Mouse (Mus musculus): ENCODE measurements around the gene Ctnna3. TPM values are rescaled to one million over a fixed set of nuclear protein-coding genes. Genes with fewer than 3 reads are reported as not detected.
A peak's percentile ranks its signal among the peaks of the same experiment; 100 is the strongest.

Gene Ctnna3
- total and polyA plus RNA-seq, 3 experiments: not detected

DNA sequence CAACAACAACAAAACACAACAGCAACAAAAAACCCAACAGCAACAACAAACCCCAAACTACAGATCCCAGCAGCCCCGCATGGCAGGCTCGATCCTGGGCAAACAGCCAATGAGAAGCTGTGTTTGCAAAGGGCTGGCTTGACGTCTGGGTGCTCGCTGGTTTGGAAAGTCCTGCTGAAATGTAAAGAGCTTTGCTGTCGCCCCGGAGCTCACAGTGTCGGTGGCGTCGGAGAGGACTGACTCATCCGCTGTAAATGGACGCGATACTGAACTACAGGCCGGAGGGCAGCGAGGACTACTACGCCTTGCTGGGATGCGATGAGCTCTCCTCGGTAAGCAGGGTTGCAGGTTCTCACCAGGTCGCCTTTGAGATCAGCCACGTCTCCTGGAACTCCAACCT is 43.5 kb upstream of the Ctnna3 start:
- H3K27ac ChIP-seq (ENCODE audit: control insufficient read depth, low read depth, low read length): peak overlapping the region; percentile 14
- H3K27me3 ChIP-seq (ENCODE audit: control insufficient read depth in 1 of 2, insufficient read depth in 2 of 2, low read length in 2 of 2): no peaks in the 10 kb centered on the region
- H3K9ac ChIP-seq (ENCODE audit: control insufficient read depth, low read depth, low read length, poor library complexity, severe bottlenecking): peak overlapping the region; percentile 68
- H3K4me3 ChIP-seq (ENCODE audit: control insufficient read depth in 1 of 2, insufficient read depth in 1 of 2, low read depth in 2 of 2, low read length in 2 of 2): peak overlapping the region; percentile 73 to 86
- peak; percentile 95 for DNase-seq (ENCODE audit: low read depth, low spot score)
- no peaks in the 10 kb centered on the region for H3K79me2 ChIP-seq (ENCODE audit: control insufficient read depth, insufficient read depth, low read length, poor library complexity)
- H3K9me3 ChIP-seq (replicated peaks; ENCODE audit: insufficient read depth, low read length): no peaks in the 10 kb centered on the region
- H3K4me1 ChIP-seq (ENCODE audit: control insufficient read depth in 1 of 2, insufficient read depth in 2 of 2, low read length in 2 of 2): peaks cover 0 to 3% of the 10 kb centered on the region in 2 experiments; a peak in 1 of 4 replicates
- no peaks in the 10 kb centered on the region; a peak in 2 of 4 replicates for H3K36me3 ChIP-seq (ENCODE audit: control insufficient read depth in 1 of 2, insufficient read depth in 2 of 2, low read length in 2 of 2)
- TF ChIP-seq USF1 (IDR thresholded peaks at IDR 0.05; ENCODE audit: low read depth, low read length) (0 out of 2 replicates have a peak, but pooled peaks have one; percentile 11), KAT2A (conservative IDR thresholded peaks at IDR 0.05; ENCODE audit: low read depth, low read length) (peak; percentile 65; the same call in 1 of the 2 replicates), MYC (IDR thresholded peaks at IDR 0.05; ENCODE audit: low read depth, low read length) (no peak), MXI1 (IDR thresholded peaks at IDR 0.05; ENCODE audit: low read depth, low read length) (peak; percentile 66), RCOR1 (IDR thresholded peaks at IDR 0.05; ENCODE audit: low read depth, low read length) (no peak), POLR2AphosphoS5 (IDR thresholded peaks at IDR 0.05; ENCODE audit: borderline replicate concordance, low read depth, low read length) (no peak), UBTF (IDR thresholded peaks at IDR 0.05; ENCODE audit: borderline replicate concordance, insufficient read depth, low read depth, low read length) (no peak), CHD1 (IDR thresholded peaks at IDR 0.05; ENCODE audit: low read depth, low read length) (0 out of 2 replicates have a peak, but pooled peaks have one; percentile 62), SMC3 (IDR thresholded peaks at IDR 0.05; ENCODE audit: low read depth, low read length) (no peak), MAZ (IDR thresholded peaks at IDR 0.05; ENCODE audit: low read depth, low read length) (no peak), RAD21 (IDR thresholded peaks at IDR 0.05; ENCODE audit: low read depth, low read length) (no peak), CHD2 (IDR thresholded peaks at IDR 0.05; ENCODE audit: low read length) (no peak), MEF2A (IDR thresholded peaks at IDR 0.05; ENCODE audit: extremely low read depth, insufficient replicate concordance, low read depth, low read length, poor library complexity, severe bottlenecking) (no peak), ZC3H11A (IDR thresholded peaks at IDR 0.05; ENCODE audit: low read depth, low read length) (no peak), TBP (IDR thresholded peaks at IDR 0.05; ENCODE audit: low read depth, low read length) (peak; percentile 68; the same call in 1 of the 2 replicates), ETS1 (IDR thresholded peaks at IDR 0.05; ENCODE audit: low read depth, low read length) (no peak), TCF12 (IDR thresholded peaks at IDR 0.05; ENCODE audit: low read depth, low read length) (no peak), NRF1 (IDR thresholded peaks at IDR 0.05; ENCODE audit: insufficient read depth, low read depth, low read length, poor library complexity, severe bottlenecking) (no peak), EP300 (IDR thresholded peaks at IDR 0.05; ENCODE audit: low read depth in 1 of 2, low read length in 2 of 2) (no peak), SIN3A (IDR thresholded peaks at IDR 0.05; ENCODE audit: low read length) (peak; percentile 88), NELFE (IDR thresholded peaks at IDR 0.05; ENCODE audit: low read depth, low read length) (peak; percentile 50), ZNF384 (IDR thresholded peaks at IDR 0.05; ENCODE audit: low read depth, low read length) (no peak), MAX (IDR thresholded peaks at IDR 0.05; ENCODE audit: low read length) (peak; percentile 48), ELF1 (IDR thresholded peaks at IDR 0.05; ENCODE audit: low read depth, low read length) (no peak), JUND (IDR thresholded peaks at IDR 0.05; ENCODE audit: low read depth, low read length) (no peak), CTCF (IDR thresholded peaks at IDR 0.05 in 2 of 3, conservative IDR thresholded peaks at IDR 0.05 in 1 of 3; ENCODE audit: control insufficient read depth in 1 of 3, insufficient read depth in 1 of 3, low read depth in 2 of 3, low read length in 3 of 3, poor library complexity in 1 of 3, severe bottlenecking in 1 of 3) (no peak), TAL1 (IDR thresholded peaks at IDR 0.05; ENCODE audit: low read length) (no peak), ZMIZ1 (IDR thresholded peaks at IDR 0.05; ENCODE audit: low read depth, low read length) (peak; percentile 39; the same call in 1 of the 2 replicates), POLR2A (IDR thresholded peaks at IDR 0.05; ENCODE audit: control insufficient read depth in 1 of 2, insufficient read depth in 1 of 2, low read depth in 1 of 2, low read length in 2 of 2, poor library complexity in 1 of 2) (peak; percentile 60 to 71; a peak in 3 of 4 replicates), HCFC1 (IDR thresholded peaks at IDR 0.05; ENCODE audit: low read depth, low read length) (peak; percentile 94), POLR2AphosphoS2 (IDR thresholded peaks at IDR 0.05; ENCODE audit: low read length) (no peak), GATA1 (IDR thresholded peaks at IDR 0.05; ENCODE audit: low read depth, low read length) (no peak), MYB (IDR thresholded peaks at IDR 0.05; ENCODE audit: low read depth, low read length) (no peak), USF2 (IDR thresholded peaks at IDR 0.05; ENCODE audit: borderline replicate concordance in 1 of 2, insufficient read depth in 1 of 2, low read depth in 1 of 2, low read length in 2 of 2) (no peak), GABPA (IDR thresholded peaks at IDR 0.05; ENCODE audit: low read depth, low read length) (no peak), E2F4 (IDR thresholded peaks at IDR 0.05; ENCODE audit: borderline replicate concordance, low read depth, low read length) (no peak)
